Mouse (Mus musculus) myocyte (in vitro differentiated cells): ENCODE data around the gene Galk1. TPM values are rescaled to one million over a fixed set of nuclear protein-coding genes. Genes with fewer than 3 reads are reported as not detected.

ENCODE experiments used
- H3K27me3 ChIP-seq: one replicate; pipeline ENCODE4 v1.6.1; 2011; ENCODE audit not compliant: control insufficient read depth, insufficient read depth, insufficient read length
- H3K36me3 ChIP-seq: one replicate; pipeline ENCODE4 v1.6.1; 2011; ENCODE audit not compliant: control insufficient read depth, insufficient read depth
- H3K4me2 ChIP-seq: one replicate; pipeline ENCODE4 v1.6.1; 2011; ENCODE audit warnings: low read depth, control low read depth
- H3K4me3 ChIP-seq: one replicate; pipeline ENCODE4 v1.5.1; 2011; ENCODE audit warnings: mild to moderate bottlenecking, control low read depth, moderate library complexity
- H3K79me2 ChIP-seq: one replicate; pipeline ENCODE4 v1.6.1; 2011; ENCODE audit not compliant: control insufficient read depth, insufficient read depth
- H3ac ChIP-seq: one replicate; pipeline ENCODE4 v1.6.1; 2011; ENCODE audit not compliant: control insufficient read depth, insufficient read length
- CEBPB ChIP-seq: IDR thresholded peaks from 2 replicates; pipeline ENCODE4 v1.6.1; 2011; ENCODE audit warnings: mild to moderate bottlenecking, moderate library complexity; ENCODE audit not compliant: poor library complexity, insufficient read depth, severe bottlenecking
- E2F4 ChIP-seq: IDR thresholded peaks from one replicate; pipeline ENCODE4 v1.6.1; 2011; ENCODE audit warnings: mild to moderate bottlenecking, control low read depth, moderate library complexity; ENCODE audit not compliant: insufficient read depth
- MAX ChIP-seq: IDR thresholded peaks from one replicate; pipeline ENCODE4 v1.6.1; 2011; ENCODE audit warnings: low read depth, mild to moderate bottlenecking, control low read depth
- MYOD1 ChIP-seq, 3 experiments: IDR thresholded peaks; one replicate each; pipeline ENCODE4 v1.6.1; 2011; ENCODE audit warnings: control low read depth in 2 of 3, low read depth in 2 of 3, mild to moderate bottlenecking in 2 of 3, moderate library complexity in 1 of 3; ENCODE audit not compliant: insufficient read length in 2 of 3, control insufficient read depth in 1 of 3
- MYOG ChIP-seq, 3 experiments: IDR thresholded peaks; one replicate each; pipeline ENCODE4 v1.6.1; 2011; ENCODE audit warnings: control low read depth in 2 of 3, low read depth in 2 of 3, mild to moderate bottlenecking in 2 of 3; ENCODE audit not compliant: insufficient read length in 2 of 3, control insufficient read depth in 1 of 3, insufficient read depth in 1 of 3
- POLR2A ChIP-seq: IDR thresholded peaks from one replicate; pipeline ENCODE4 v1.6.1; 2011; ENCODE audit warnings: low read depth, mild to moderate bottlenecking, control low read depth, moderate library complexity; ENCODE audit not compliant: insufficient read length
- POLR2AphosphoS2 ChIP-seq: IDR thresholded peaks from one replicate; pipeline ENCODE4 v1.6.1; 2011; ENCODE audit warnings: low read depth, control low read depth; ENCODE audit not compliant: insufficient read length
- REST ChIP-seq: IDR thresholded peaks from one replicate; pipeline ENCODE4 v1.6.1; 2011; ENCODE audit warnings: mild to moderate bottlenecking, control low read depth, moderate library complexity; ENCODE audit not compliant: insufficient read depth, insufficient read length
- SRF ChIP-seq: IDR thresholded peaks from one replicate; pipeline ENCODE4 v1.6.1; 2011; ENCODE audit warnings: low read depth; ENCODE audit not compliant: control insufficient read depth, insufficient read length
- TCF12 ChIP-seq: IDR thresholded peaks from one replicate; pipeline ENCODE4 v1.6.1; 2011; ENCODE audit warnings: mild to moderate bottlenecking, control low read depth; ENCODE audit not compliant: poor library complexity, insufficient read depth, severe bottlenecking
- TCF3 ChIP-seq: IDR thresholded peaks from one replicate; pipeline ENCODE4 v1.6.1; 2011; ENCODE audit warnings: low read depth, control low read depth; ENCODE audit not compliant: insufficient read length
- USF1 ChIP-seq: IDR thresholded peaks from one replicate; pipeline ENCODE4 v1.6.1; 2011; ENCODE audit warnings: low read depth, mild to moderate bottlenecking, control low read depth, moderate library complexity
- polyA plus RNA-seq: library from polyadenylated mRNA; unstranded; fragments of >200 nt; fragmentation: generic; extraction: Trizol; gene quantifications from one replicate; pipeline ENCODE4 v1.2.1, GENCODE M21; 2012; ENCODE audit warnings: missing spikeins

The Galk1 gene
- polyA plus RNA-seq = 172 TPM

GRCm38 (mm10) chr11:116012262-116012947 lies at the start of gene Galk1:
Galk1 (minus strand) TSS chr11:116012719.
- H3K36me3 ChIP-seq = no peaks in the 10 kb centered on the region
- peak; percentile 88 for TF ChIP-seq POLR2A
- TF ChIP-seq REST = no peak
- no peak for TF ChIP-seq E2F4
- TF ChIP-seq TCF12 = no peak
- TF ChIP-seq MYOD1 (IDR thresholded peaks at IDR 0.05; ENCODE audit: control insufficient read depth in 1 of 3, insufficient read length in 2 of 3, low read depth in 2 of 3) = peak in 2 of 3 experiments; percentile 58 to 79
- peak; percentile 61 for TF ChIP-seq USF1
- TF ChIP-seq SRF = no peak
- TF ChIP-seq TCF3 = no peak
- no peak for TF ChIP-seq MAX
- no peak for TF ChIP-seq CEBPB
- TF ChIP-seq POLR2AphosphoS2 = peak; percentile 70
- peak in 2 of 3 experiments; percentile 15 to 55 for TF ChIP-seq MYOG (IDR thresholded peaks at IDR 0.05; ENCODE audit: control insufficient read depth in 1 of 3, insufficient read depth in 1 of 3, insufficient read length in 2 of 3, low read depth in 2 of 3)
- peak within 1 kb of the TSS; percentile 47 for H3K4me3 ChIP-seq
- H3K79me2 ChIP-seq = no peaks in the 10 kb centered on the region
- H3K27me3 ChIP-seq = no peaks in the 10 kb centered on the region
- H3K4me2 ChIP-seq = peak within 1 kb of the TSS; percentile 79
- H3ac ChIP-seq = peak within 1 kb of the TSS; percentile 15

- no peaks in the 10 kb centered on the region for H3K79me2 ChIP-seq
- H3K4me2 ChIP-seq = no peak overlapping the region
- H3K36me3 ChIP-seq = peaks cover 10% of the 10 kb centered on the region
- TF ChIP-seq SRF (no peak), POLR2AphosphoS2 (peak; percentile 64), MYOG (IDR thresholded peaks at IDR 0.05; ENCODE audit: control insufficient read depth in 1 of 3, insufficient read depth in 1 of 3, insufficient read length in 2 of 3, low read depth in 2 of 3) (no peak), TCF3 (no peak), REST (no peak)
- H3K27me3 ChIP-seq = no peaks in the 10 kb centered on the region
- no peak overlapping the region for H3ac ChIP-seq
- H3K4me3 ChIP-seq = no peak overlapping the region
Measured at GRCm38 (mm10) chr11:116061641-116062415, 49.3 kb upstream of the Galk1 start.

- TF ChIP-seq POLR2AphosphoS2 (peak; percentile 48), POLR2A (no peak)
- H3K4me2 ChIP-seq = no peak overlapping the region
- no peak overlapping the region for H3ac ChIP-seq
- H3K36me3 ChIP-seq = peaks cover 10% of the 10 kb centered on the region
- no peak overlapping the region for H3K4me3 ChIP-seq
- H3K27me3 ChIP-seq = no peaks in the 10 kb centered on the region
- H3K79me2 ChIP-seq = no peaks in the 10 kb centered on the region
Measured at GRCm38 (mm10) chr11:116060596-116060995, 48.1 kb upstream of the Galk1 start.

GRCm38 (mm10) chr11:116059691-116060025 lies 47.1 kb upstream of the Galk1 start:
- no peak overlapping the region for H3K4me3 ChIP-seq
- TF ChIP-seq POLR2AphosphoS2 (peak; percentile 49), E2F4 (no peak)

GRCm38 (mm10) chr11:116058868-116059690 lies 46.6 kb upstream of the Galk1 start:
- Histone ChIP-seq H3K79me2 (no peaks in the 10 kb centered on the region), H3K4me2 (no peak overlapping the region), H3K36me3 (peaks cover 11% of the 10 kb centered on the region), H3K27me3 (no peaks in the 10 kb centered on the region), H3ac (no peak overlapping the region), H3K4me3 (no peak overlapping the region)
- TF ChIP-seq MYOD1 (IDR thresholded peaks at IDR 0.05; ENCODE audit: control insufficient read depth in 1 of 3, insufficient read length in 2 of 3, low read depth in 2 of 3) (no peak), REST (no peak), MYOG (IDR thresholded peaks at IDR 0.05; ENCODE audit: control insufficient read depth in 1 of 3, insufficient read depth in 1 of 3, insufficient read length in 2 of 3, low read depth in 2 of 3) (no peak), E2F4 (no peak), TCF12 (no peak), USF1 (no peak), CEBPB (no peak), TCF3 (no peak), POLR2A (no peak), POLR2AphosphoS2 (no peak), SRF (no peak), MAX (no peak)

More at GRCm38 (mm10) chr11:116059691-116060025, 47.1 kb upstream of the Galk1 start:
- Histone ChIP-seq H3K36me3 (peaks cover 10% of the 10 kb centered on the region), H3K4me2 (no peak overlapping the region), H3ac (no peak overlapping the region), H3K27me3 (no peaks in the 10 kb centered on the region), H3K79me2 (no peaks in the 10 kb centered on the region)
